Mouse (Mus musculus) bone marrow macrophage, adult 2 months (primary cell): ENCODE measurements around the gene Tpcn2. TPM values are rescaled to one million over a fixed set of nuclear protein-coding genes. Genes with fewer than 3 reads are reported as not detected.

Experiments used
- H3K27ac ChIP-seq: 2 replicates; pipeline ENCODE4 v1.5.1; 2012; ENCODE audit warnings: low read depth, low read length; ENCODE audit not compliant: insufficient read depth
- H3K4me1 ChIP-seq: 2 replicates; pipeline ENCODE4 v1.6.1; 2012; ENCODE audit warnings: low read length; ENCODE audit not compliant: control insufficient read depth, insufficient read depth
- H3K4me3 ChIP-seq: 2 replicates; pipeline ENCODE4 v1.5.1; 2012; ENCODE audit warnings: mild to moderate bottlenecking, low read length, moderate library complexity; ENCODE audit not compliant: insufficient read depth
- CTCF ChIP-seq: IDR thresholded peaks from 2 replicates; pipeline ENCODE4 v1.5.1; 2012; ENCODE audit warnings: low read depth, mild to moderate bottlenecking, low read length, moderate library complexity
- POLR2A ChIP-seq: IDR thresholded peaks from 2 replicates; pipeline ENCODE4 v1.6.1; 2012; ENCODE audit warnings: mild to moderate bottlenecking, low read depth, low read length, borderline replicate concordance
- polyA plus RNA-seq: library from polyadenylated mRNA; stranded (reverse); fragments of >200 nt; gene quantifications from 2 replicates; pipeline ENCODE4 v1.2.4, GENCODE M21; 2012; ENCODE audit not compliant: missing spikeins, insufficient read depth, insufficient read length

The Tpcn2 gene
- polyA plus RNA-seq, 1 experiment, result 51.0 TPM

- Histone ChIP-seq H3K4me1 (no peaks in the 10 kb centered on the region), H3K27ac (no peak overlapping the region), H3K4me3 (no peak overlapping the region)
- no peak for TF ChIP-seq POLR2A
Measured at GRCm38 (mm10) chr7:145250225-145250624, 33.6 kb downstream of the Tpcn2 start.

DNA sequence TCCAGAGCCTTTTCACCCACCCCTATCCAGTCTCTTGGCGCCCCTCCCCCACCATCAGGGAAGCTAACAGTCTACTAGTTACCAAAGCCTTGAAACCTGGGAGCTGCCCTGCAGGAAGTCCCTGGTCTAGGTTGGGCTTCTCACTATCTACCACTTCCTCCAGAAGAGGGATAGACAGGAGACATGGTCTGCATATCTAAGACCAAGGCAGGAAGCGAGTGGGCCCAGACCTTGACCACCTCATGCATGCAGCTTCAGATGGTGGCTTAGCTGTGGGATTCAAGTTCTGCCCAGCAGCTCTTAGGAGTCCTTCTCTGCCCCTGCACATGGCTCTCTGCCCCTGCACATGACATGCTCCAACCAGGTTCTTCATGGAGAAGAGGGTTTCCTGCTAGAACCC, 34.9 kb downstream of the Tpcn2 start:
- no peak for TF ChIP-seq POLR2A
- TF ChIP-seq CTCF, result no peak
- H3K4me3 ChIP-seq, result no peak overlapping the region
- H3K27ac ChIP-seq, result no peak overlapping the region
- H3K4me1 ChIP-seq, result no peaks in the 10 kb centered on the region

DNA sequence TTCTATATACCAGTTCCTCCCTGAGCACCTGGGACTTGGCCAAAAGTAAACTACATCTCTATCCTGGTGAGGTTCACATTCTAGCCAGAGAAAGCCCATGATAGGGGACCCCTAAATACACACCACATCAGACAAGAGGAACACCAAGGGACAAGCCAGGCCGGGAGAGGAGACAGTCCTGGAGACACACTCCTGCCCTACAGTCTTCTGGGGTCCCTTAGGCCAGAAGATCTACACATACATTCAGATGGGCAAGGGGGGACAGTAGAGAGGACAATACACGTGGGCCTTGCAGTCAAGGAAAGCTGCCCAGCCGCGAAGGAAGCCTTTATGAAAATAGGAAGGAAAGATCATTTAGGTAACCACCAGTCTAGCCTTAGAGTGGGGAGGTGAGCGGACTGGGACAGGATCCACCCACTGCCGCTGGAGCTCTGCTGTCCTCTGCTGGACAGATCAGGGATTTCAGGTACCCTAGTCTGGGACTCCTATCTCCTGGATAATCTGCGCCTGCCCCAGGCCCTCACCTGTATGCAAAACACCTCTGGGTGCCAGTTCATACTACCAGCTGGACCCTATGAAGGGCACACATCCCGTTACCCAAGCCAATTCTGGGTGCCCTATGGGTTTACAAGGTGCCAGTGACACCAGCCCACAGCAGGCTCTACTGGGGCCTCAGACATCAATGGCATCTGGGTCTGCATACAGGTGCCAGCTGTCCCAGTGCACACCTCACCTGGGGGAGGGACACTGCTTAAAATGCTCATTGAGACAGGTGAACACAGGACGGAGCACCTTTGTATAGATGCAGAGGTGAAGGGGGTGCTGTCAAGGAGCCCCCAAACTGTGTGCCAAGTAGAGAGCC, 40.7 kb downstream of the Tpcn2 start:
- Histone ChIP-seq H3K27ac (no peak overlapping the region), H3K4me1 (no peaks in the 10 kb centered on the region), H3K4me3 (no peak overlapping the region)
- TF ChIP-seq CTCF (peak; percentile 97), POLR2A (no peak)

DNA sequence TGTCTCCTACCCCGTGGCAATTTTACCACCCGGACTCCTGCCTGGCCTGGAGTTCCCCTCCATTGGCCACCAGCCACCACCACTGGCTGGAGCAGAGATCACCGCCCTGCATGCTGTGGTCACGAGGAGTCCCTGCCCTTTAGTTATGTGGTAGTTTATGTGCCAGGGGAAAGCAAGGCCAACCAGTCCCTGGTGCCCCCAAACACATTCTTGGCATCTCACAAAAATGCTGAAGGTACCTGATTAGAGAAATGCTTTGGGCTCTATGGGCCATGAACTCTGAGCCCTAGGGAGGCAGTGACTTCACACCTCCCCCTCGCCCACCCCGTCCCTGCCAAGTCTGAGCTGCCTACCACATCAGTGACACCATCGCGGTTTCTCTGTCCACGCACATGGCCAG, 41.8 kb downstream of the Tpcn2 start:
- TF ChIP-seq POLR2A (no peak), CTCF (no peak)
- Histone ChIP-seq H3K4me1 (no peaks in the 10 kb centered on the region), H3K27ac (no peak overlapping the region), H3K4me3 (no peak overlapping the region)

GRCm38 (mm10) chr7:145240929-145241328, 42.9 kb downstream of the Tpcn2 start:
- Histone ChIP-seq H3K27ac (no peak overlapping the region), H3K4me3 (no peak overlapping the region), H3K4me1 (no peaks in the 10 kb centered on the region)
- TF ChIP-seq CTCF, result no peak
- TF ChIP-seq POLR2A, result no peak

GRCm38 (mm10) chr7:145239736-145240505, 43.9 kb downstream of the Tpcn2 start:
- Histone ChIP-seq H3K27ac (no peak overlapping the region), H3K4me1 (no peaks in the 10 kb centered on the region), H3K4me3 (no peak overlapping the region)
- TF ChIP-seq POLR2A, result no peak
- TF ChIP-seq CTCF, result no peak

GRCm38 (mm10) chr7:145239145-145239544, 44.7 kb downstream of the Tpcn2 start:
- Histone ChIP-seq H3K4me1 (no peaks in the 10 kb centered on the region), H3K27ac (no peak overlapping the region), H3K4me3 (no peak overlapping the region)
- TF ChIP-seq POLR2A (no peak), CTCF (no peak)

DNA sequence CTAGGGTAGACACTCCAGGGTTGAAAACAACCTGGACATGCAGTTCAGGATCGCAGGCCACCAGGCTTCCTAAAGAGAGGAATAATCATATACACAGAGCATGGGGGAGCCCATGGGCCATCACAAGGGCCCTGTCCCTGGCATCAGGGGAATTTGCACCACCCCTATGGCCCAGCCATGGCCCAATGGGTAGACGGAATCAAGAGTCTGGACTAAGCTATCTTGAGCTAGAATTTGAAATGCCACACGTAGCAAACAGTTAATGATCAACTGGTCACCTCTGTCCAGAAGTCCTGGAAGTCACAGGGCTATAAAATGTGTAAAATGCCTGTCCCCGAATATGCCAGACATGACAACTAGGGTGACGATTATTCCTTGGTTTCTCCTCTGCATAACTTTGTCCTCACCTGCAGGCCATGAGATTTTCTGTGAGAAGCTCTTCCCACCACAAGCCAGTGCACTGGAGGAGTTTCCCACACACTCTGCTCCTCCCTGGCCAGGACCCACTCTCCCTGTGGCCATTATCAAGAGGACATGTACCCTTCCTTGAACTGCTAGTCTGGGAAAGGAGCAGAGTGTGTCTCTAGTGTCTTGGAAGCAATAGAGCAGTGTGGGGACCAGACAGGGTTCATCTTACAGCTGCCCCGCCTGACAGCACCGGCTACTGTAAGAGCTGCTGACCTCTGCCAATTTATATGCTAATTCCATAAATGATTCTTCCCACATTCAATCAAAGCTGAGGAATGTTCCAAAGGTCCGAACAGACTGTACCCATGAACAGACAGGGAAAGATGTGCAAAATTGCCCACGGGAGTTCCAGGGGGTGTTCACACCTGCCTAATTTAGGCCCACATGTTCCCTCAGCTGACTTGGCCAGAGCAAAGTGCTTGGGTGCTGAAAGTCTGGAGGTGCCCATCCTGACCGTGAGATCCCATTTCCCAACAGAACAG, 48.7 kb downstream of the Tpcn2 start:
- Histone ChIP-seq H3K4me3 (no peak overlapping the region), H3K4me1 (no peaks in the 10 kb centered on the region), H3K27ac (no peak overlapping the region)
- TF ChIP-seq POLR2A, result no peak
- TF ChIP-seq CTCF, result no peak

DNA sequence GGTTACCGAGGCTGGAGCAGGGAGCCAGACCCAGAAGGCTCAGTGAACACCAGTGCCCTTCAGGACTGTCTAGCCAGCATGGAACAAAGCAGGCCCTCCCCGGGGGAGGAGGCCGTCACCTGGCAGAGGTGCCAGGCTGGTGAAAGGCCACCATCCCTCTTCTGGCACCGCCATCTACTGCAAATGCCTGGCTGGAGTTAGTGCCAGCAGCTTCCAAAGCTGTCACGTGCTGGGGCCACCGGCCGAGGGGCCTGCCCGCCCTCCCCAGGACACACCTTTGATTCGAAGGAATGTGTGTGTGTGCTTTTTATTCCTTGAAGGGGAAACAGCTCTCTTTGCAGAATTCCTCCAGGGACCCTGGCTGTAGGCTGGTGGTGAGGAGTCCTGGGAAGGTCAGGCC, 52.2 kb downstream of the Tpcn2 start:
- no peak overlapping the region for H3K27ac ChIP-seq
- TF ChIP-seq POLR2A (no peak), CTCF (no peak)

More for the DNA sequence above, 52.2 kb downstream of the Tpcn2 start:
- Histone ChIP-seq H3K4me1 (no peaks in the 10 kb centered on the region), H3K4me3 (no peak overlapping the region)
